10 mouse cellular contexts compared by ENCODE assay signal in the genomic region with DNA sequence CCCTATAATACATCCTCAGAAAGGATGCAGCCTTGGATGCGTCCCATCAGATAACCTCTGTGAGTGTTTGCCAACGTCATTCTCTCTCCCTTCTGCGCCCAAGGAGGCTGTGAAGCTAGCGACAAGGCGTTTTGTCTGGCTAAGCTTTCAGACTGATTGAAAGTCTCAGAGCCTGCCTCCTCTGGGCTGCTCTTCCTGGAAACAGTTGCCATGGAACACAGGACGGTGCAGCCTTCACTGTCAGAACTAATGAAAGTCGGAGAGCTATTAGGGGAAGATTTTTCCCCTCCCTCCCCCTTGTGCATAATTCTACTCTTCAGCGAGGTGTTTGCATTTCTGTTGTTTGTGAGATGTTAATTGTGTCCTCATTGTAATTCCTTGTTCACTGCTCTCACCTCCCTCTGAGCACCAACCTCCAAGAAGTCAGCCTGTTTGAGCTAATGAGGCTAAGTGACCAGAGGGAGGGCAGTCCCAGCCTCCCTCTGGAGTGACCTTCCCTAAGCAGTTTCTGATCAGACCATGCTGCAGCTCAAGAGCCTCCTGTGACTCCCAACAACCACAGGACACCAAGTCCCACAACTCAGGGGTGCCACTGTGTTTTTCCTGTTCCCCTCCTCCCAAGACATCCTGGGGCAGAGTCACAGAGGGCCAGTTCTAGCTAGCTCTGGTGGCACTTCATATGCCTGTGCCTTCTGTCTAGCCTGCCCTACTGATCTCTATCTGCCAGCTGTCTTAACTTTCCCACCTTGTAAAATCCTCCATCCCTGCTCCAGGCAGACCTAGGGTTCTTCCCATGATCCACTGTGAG. TPM values are rescaled to one million over a fixed set of nuclear protein-coding genes. Genes with fewer than 3 reads are reported as not detected.
A peak's percentile ranks its signal among the peaks of the same experiment; 100 is the strongest.
DNase-seq lines count a peak whose midpoint lies in the region; ATAC-seq lines count a peak whose summit lies in the region.
"Had no signal": no experiment of that assay in that cellular context is flagged by ENCODE, and none has a peak within 500 bp of the region (broad histone marks: within the 10 kb centered on the region; RNA-seq: fewer than 3 reads in every experiment).

No protein-coding gene starts in this region.

- ATAC-seq in hindbrain, embryonic 11.5 days (ENCODE audit: low FRiP score), result 0 out of 2 replicates have a peak, but pooled peaks have one; percentile 30
- no peak for ATAC-seq in liver, embryonic 11.5 days (replicated peaks; ENCODE audit: low FRiP score)
- ATAC-seq: liver, embryonic 12.5 days had no signal

- no peak overlapping the region for H3K4me2 ChIP-seq in hindbrain, embryonic 11.5 days (replicated peaks; ENCODE audit: low read depth, low read length)
- H3K4me2 ChIP-seq in liver, embryonic 11.5 days, result no peak overlapping the region
- H3K4me2 ChIP-seq: liver, embryonic 12.5 days had no signal

- H3K9ac ChIP-seq in hindbrain, embryonic 11.5 days (ENCODE audit: low read depth, low read length), result no peak overlapping the region
- no peak overlapping the region for H3K9ac ChIP-seq in liver, embryonic 11.5 days (ENCODE audit: low read depth, low read length)
- H3K9ac ChIP-seq: liver, embryonic 12.5 days had no signal

- 0 out of 2 replicates have a peak overlapping the region, but pooled peaks have one; percentile 48 for H3K27ac ChIP-seq in hindbrain, embryonic 11.5 days (ENCODE audit: low read depth, low read length)
- peak overlapping the region; percentile 61 for H3K27ac ChIP-seq in midbrain, embryonic 10.5 days (replicated peaks)
- no peak overlapping the region for H3K27ac ChIP-seq in liver, embryonic 11.5 days (ENCODE audit: low read depth, low read length)
- H3K27ac ChIP-seq: liver, embryonic 12.5 days had no signal

- peak; percentile 50 for DNase-seq in ES-CJ7 (ENCODE audit: low read depth, low spot score)
- peak; percentile 54 for DNase-seq in embryo, embryonic 10 days (ENCODE audit: low spot score)
- peak; percentile 32 for DNase-seq in hindbrain, embryonic 11.5 days (ENCODE audit: low spot score)
- DNase-seq in midbrain, embryonic 10.5 days (ENCODE audit: low spot score), result peak; percentile 22
- no peak for DNase-seq in liver, embryonic 11.5 days (ENCODE audit: low spot score)
- no peak for DNase-seq in gastrocnemius, postnatal 14 days
- no peak for DNase-seq in testis, postnatal 14 days (ENCODE audit: low spot score)
- no peak for DNase-seq in kidney, postnatal 14 days

- H3K9me3 ChIP-seq in hindbrain, embryonic 11.5 days (ENCODE audit: control insufficient read depth, low read length), result no peaks in the 10 kb centered on the region
- H3K9me3 ChIP-seq in midbrain, embryonic 10.5 days (replicated peaks), result no peaks in the 10 kb centered on the region
- H3K9me3 ChIP-seq in liver, embryonic 11.5 days (ENCODE audit: control insufficient read depth, low read length), result no peaks in the 10 kb centered on the region
- H3K9me3 ChIP-seq: liver, embryonic 12.5 days had no signal

- WGBS in hindbrain, embryonic 11.5 days, result 6% methylated on average over 8 of the region's 8 CpGs
- 6% methylated on average over 8 of the region's 8 CpGs for WGBS in midbrain, embryonic 10.5 days
- 9% methylated on average over 8 of the region's 8 CpGs for WGBS in liver, embryonic 11.5 days

- no peaks in the 10 kb centered on the region for H3K27me3 ChIP-seq in hindbrain, embryonic 11.5 days (ENCODE audit: control insufficient read depth, insufficient read depth, low read length)
- 0 out of 2 replicates have a peak, but pooled peaks cover 3% of the 10 kb centered on the region for H3K27me3 ChIP-seq in midbrain, embryonic 10.5 days (ENCODE audit: low read depth, poor library complexity, severe bottlenecking)
- no peaks in the 10 kb centered on the region for H3K27me3 ChIP-seq in liver, embryonic 11.5 days (replicated peaks; ENCODE audit: control insufficient read depth, insufficient read depth, low read length)
- H3K27me3 ChIP-seq: liver, embryonic 12.5 days had no signal

- intact Hi-C loops in gastrocnemius, postnatal 14 days (cut with DNase I; ENCODE audit: low total_unique reads), result no loop called here

- H3K36me3 ChIP-seq in hindbrain, embryonic 11.5 days (ENCODE audit: control insufficient read depth, insufficient read depth, low read length), result no peaks in the 10 kb centered on the region
- H3K36me3 ChIP-seq in midbrain, embryonic 10.5 days, result no peaks in the 10 kb centered on the region
- no peaks in the 10 kb centered on the region for H3K36me3 ChIP-seq in liver, embryonic 11.5 days (ENCODE audit: control insufficient read depth, insufficient read depth, low read length)
- H3K36me3 ChIP-seq: liver, embryonic 12.5 days had no signal

- peaks cover 3% of the 10 kb centered on the region; the same call in 1 of the 2 replicates for H3K4me1 ChIP-seq in hindbrain, embryonic 11.5 days (replicated peaks; ENCODE audit: control insufficient read depth, insufficient read depth, low read length)
- H3K4me1 ChIP-seq in midbrain, embryonic 10.5 days, result peaks cover 22% of the 10 kb centered on the region
- no peaks in the 10 kb centered on the region for H3K4me1 ChIP-seq in liver, embryonic 11.5 days (replicated peaks; ENCODE audit: control insufficient read depth, insufficient read depth, low read length)
- H3K4me1 ChIP-seq: liver, embryonic 12.5 days had no signal

- H3K4me3 ChIP-seq in hindbrain, embryonic 11.5 days (ENCODE audit: low read depth, low read length), result no peak overlapping the region
- H3K4me3 ChIP-seq in midbrain, embryonic 10.5 days, result no peak overlapping the region
- H3K4me3 ChIP-seq in liver, embryonic 11.5 days (ENCODE audit: low read depth, low read length), result no peak overlapping the region
- H3K4me3 ChIP-seq: liver, embryonic 12.5 days had no signal

RNA-seq across cellular contexts. Expression of a gene that starts 37.3 kb away (rescaled TPM):
- polyA plus RNA-seq in hindbrain, embryonic 11.5 days (2014; fragmentation: Nextera tagmentation; extraction: Ambion mirVana), result 0.10 and 0.25 TPM in 2 replicates
- 0.16 TPM in 1 of 2 replicates, not detected in the other for polyA plus RNA-seq in midbrain, embryonic 10.5 days (2016; fragmentation: Nextera tagmentation; extraction: Ambion mirVana)
- not detected in 2 replicates for polyA plus RNA-seq in liver, embryonic 11.5 days (2014; fragmentation: Nextera tagmentation; extraction: Ambion mirVana)
- total RNA-seq in gastrocnemius, postnatal 14 days (2021), result under 1 TPM; 0.13 to 0.16 TPM
- polyA plus RNA-seq: heart, embryonic 14.5 days; liver, embryonic 12.5 days had no signal

Comparison
In these comparisons a context has a peak if more than half of its experiments do, and no peak if none do; other contexts are left out.
1. DNase-seq: peak in ES-CJ7 (single experiment), embryo, embryonic 10 days (single experiment), hindbrain, embryonic 11.5 days (single experiment) and midbrain, embryonic 10.5 days (single experiment); none in liver, embryonic 11.5 days (single experiment), gastrocnemius, postnatal 14 days (single experiment), testis, postnatal 14 days (single experiment) and kidney, postnatal 14 days (single experiment).